Mouse (Mus musculus) heart, embryonic 11.5 days (tissue): ENCODE measurements at regions not wholly inside any gene's neighbourhood (a gene's known extent, or its start where the extent isn't known, plus 50 kb on each side); places are given as distances from the start of the nearest gene placed in this dataset.
A peak's percentile ranks its signal among the peaks of the same experiment; 100 is the strongest.

ENCODE experiments used
- ATAC-seq: fragments of 200-750 bp; cut with Nextera tagmentation; replicated peaks from 2 replicates; pipeline ENCODE4 v1.8.0; 2017; ENCODE audit warnings: moderate library complexity; ENCODE audit not compliant: insufficient number of reproducible peaks, low FRiP score, low TSS enrichment
- H3K27ac ChIP-seq: fragments of 300-500 bp; sonication (generic); 2 replicates; pipeline ENCODE4 v1.5.1; 2014; ENCODE audit warnings: mild to moderate bottlenecking, low read depth, low read length
- H3K27me3 ChIP-seq: fragments of 300-500 bp; sonication (generic); 2 replicates; pipeline ENCODE4 v1.6.1; 2014; ENCODE audit warnings: mild to moderate bottlenecking, low read length, mixed read lengths; ENCODE audit not compliant: control insufficient read depth, insufficient read depth
- H3K36me3 ChIP-seq: fragments of 300-500 bp; sonication (generic); 2 replicates; pipeline ENCODE4 v1.6.1; 2014; ENCODE audit warnings: mild to moderate bottlenecking, low read length, moderate library complexity, mixed read lengths; ENCODE audit not compliant: control insufficient read depth, insufficient read depth
- H3K4me1 ChIP-seq: fragments of 300-500 bp; sonication (generic); 2 replicates; pipeline ENCODE4 v1.6.1; 2014; ENCODE audit warnings: low read length; ENCODE audit not compliant: control insufficient read depth, insufficient read depth
- H3K4me2 ChIP-seq: fragments of 300-500 bp; sonication (generic); 2 replicates; pipeline ENCODE4 v1.6.1; 2014; ENCODE audit warnings: mild to moderate bottlenecking, moderate library complexity
- H3K4me3 ChIP-seq: fragments of 300-500 bp; sonication (generic); 2 replicates; pipeline ENCODE4 v1.5.1; 2014; ENCODE audit warnings: low read depth, low read length
- H3K9ac ChIP-seq: fragments of 300-500 bp; sonication (generic); 2 replicates; pipeline ENCODE4 v1.6.1; 2014; ENCODE audit warnings: mild to moderate bottlenecking, low read depth, low read length, moderate library complexity
- H3K9me3 ChIP-seq: fragments of 300-500 bp; sonication (generic); replicated peaks from 2 replicates; pipeline ENCODE4 v1.6.1; 2016; ENCODE audit warnings: low read length; ENCODE audit not compliant: control insufficient read depth
- WGBS: fragments of 180-500 bp; shearing (Covaris S2); extraction: QIAGEN DNeasy Blood & Tissue Kit; methylation state at CpG from one replicate; pipeline ENCODE4 v1.1.7; 2014; ENCODE audit not compliant: insufficient replicate concordance; 5-methylcytosine and 5-hydroxymethylcytosine counted together

GRCm38 (mm10) chr19:37492572-37492971 is 57.6 kb upstream of the Exoc6 start:
- H3K4me3 ChIP-seq = no peak overlapping the region
- WGBS = 67% methylated on average over 2 of the region's 2 CpGs
- H3K36me3 ChIP-seq = no peaks in the 10 kb centered on the region
- H3K4me1 ChIP-seq = peaks cover 7% of the 10 kb centered on the region
- no peak overlapping the region for H3K27ac ChIP-seq
- H3K9ac ChIP-seq = no peak overlapping the region
- no peaks in the 10 kb centered on the region for H3K9me3 ChIP-seq
- H3K27me3 ChIP-seq = peaks cover 11% of the 10 kb centered on the region
- H3K4me2 ChIP-seq = no peak overlapping the region
- no peak for ATAC-seq

- Histone ChIP-seq H3K4me1 (peaks cover 7% of the 10 kb centered on the region), H3K27me3 (peaks cover 11% of the 10 kb centered on the region), H3K4me3 (no peak overlapping the region), H3K9me3 (no peaks in the 10 kb centered on the region), H3K4me2 (no peak overlapping the region), H3K27ac (0 out of 2 replicates have a peak overlapping the region, but pooled peaks have one; percentile 15), H3K36me3 (no peaks in the 10 kb centered on the region), H3K9ac (no peak overlapping the region)
- WGBS = 49% methylated on average over 9 of the region's 9 CpGs
- ATAC-seq = no peak
Observed at GRCm38 (mm10) chr19:37493378-37493777, 56.8 kb upstream of the Exoc6 start.

- Histone ChIP-seq H3K4me2 (peak overlapping the region; percentile 42), H3K4me3 (no peak overlapping the region)
Observed at GRCm38 (mm10) chr19:37493921-37494485, 56.2 kb upstream of the Exoc6 start.

GRCm38 (mm10) chr19:37494806-37495205 is 55.4 kb upstream of the Exoc6 start:
- Histone ChIP-seq H3K9me3 (no peaks in the 10 kb centered on the region), H3K4me2 (peak overlapping the region; percentile 42), H3K27ac (peak overlapping the region; percentile 76), H3K9ac (no peak overlapping the region), H3K27me3 (peaks cover 11% of the 10 kb centered on the region), H3K4me1 (peaks cover 7% of the 10 kb centered on the region), H3K4me3 (no peak overlapping the region), H3K36me3 (no peaks in the 10 kb centered on the region)
- ATAC-seq = no peak
- 70% methylated on average over 4 of the region's 4 CpGs for WGBS

More at GRCm38 (mm10) chr19:37493921-37494485, 56.2 kb upstream of the Exoc6 start:
- WGBS = 20% methylated on average over 10 of the region's 10 CpGs
- Histone ChIP-seq H3K36me3 (no peaks in the 10 kb centered on the region), H3K27me3 (peaks cover 11% of the 10 kb centered on the region), H3K9ac (0 out of 2 replicates have a peak overlapping the region, but pooled peaks have one; percentile 16), H3K9me3 (no peaks in the 10 kb centered on the region), H3K4me1 (peaks cover 7% of the 10 kb centered on the region), H3K27ac (peak overlapping the region; percentile 76)
- peak; percentile 84 for ATAC-seq

- 76% methylated on average over 22 of the region's 22 CpGs for WGBS
- no peak overlapping the region for H3K9ac ChIP-seq
- peak overlapping the region; percentile 76; the same call in 1 of the 2 replicates for H3K27ac ChIP-seq
- peaks cover 7% of the 10 kb centered on the region for H3K4me1 ChIP-seq
- peak overlapping the region; percentile 42; the same call in 1 of the 2 replicates for H3K4me2 ChIP-seq
- H3K36me3 ChIP-seq = no peaks in the 10 kb centered on the region
- H3K4me3 ChIP-seq = no peak overlapping the region
- H3K9me3 ChIP-seq = no peaks in the 10 kb centered on the region
- peaks cover 11% of the 10 kb centered on the region for H3K27me3 ChIP-seq
- ATAC-seq = no peak
Observed at GRCm38 (mm10) chr19:37495319-37496270, 54.6 kb upstream of the Exoc6 start.

GRCm38 (mm10) chr19:37496759-37497158 is 53.5 kb upstream of the Exoc6 start:
- H3K4me1 ChIP-seq = peaks cover 7% of the 10 kb centered on the region
- no peak overlapping the region for H3K27ac ChIP-seq
- H3K4me2 ChIP-seq = no peak overlapping the region
- 81% methylated on average over 8 of the region's 8 CpGs for WGBS
- no peaks in the 10 kb centered on the region for H3K36me3 ChIP-seq
- no peak overlapping the region for H3K4me3 ChIP-seq
- H3K27me3 ChIP-seq = peaks cover 3% of the 10 kb centered on the region; the same call in 1 of the 2 replicates
- H3K9me3 ChIP-seq = no peaks in the 10 kb centered on the region
- no peak overlapping the region for H3K9ac ChIP-seq
- ATAC-seq = no peak

GRCm38 (mm10) chr19:37497161-37497560 is 53.1 kb upstream of the Exoc6 start:
- peaks cover under 1% of the 10 kb centered on the region; the same call in 1 of the 2 replicates for H3K27me3 ChIP-seq
- no peak overlapping the region for H3K4me2 ChIP-seq
- ATAC-seq = no peak
- no peak overlapping the region for H3K4me3 ChIP-seq
- H3K36me3 ChIP-seq = no peaks in the 10 kb centered on the region
- H3K4me1 ChIP-seq = peaks cover 7% of the 10 kb centered on the region
- 91% methylated on average over 8 of the region's 8 CpGs for WGBS
- no peak overlapping the region for H3K9ac ChIP-seq
- H3K9me3 ChIP-seq = no peaks in the 10 kb centered on the region
- no peak overlapping the region for H3K27ac ChIP-seq

GRCm38 (mm10) chr19:37498438-37498837 is 51.8 kb upstream of the Exoc6 start:
- no peaks in the 10 kb centered on the region for H3K9me3 ChIP-seq
- peaks cover 7% of the 10 kb centered on the region for H3K4me1 ChIP-seq
- 76% methylated on average over 3 of the region's 3 CpGs for WGBS
- no peak overlapping the region for H3K9ac ChIP-seq
- ATAC-seq = no peak
- H3K4me3 ChIP-seq = no peak overlapping the region
- H3K36me3 ChIP-seq = no peaks in the 10 kb centered on the region
- no peak overlapping the region for H3K27ac ChIP-seq
- no peak overlapping the region for H3K4me2 ChIP-seq
- H3K27me3 ChIP-seq = no peaks in the 10 kb centered on the region
